Mouse (Mus musculus): ENCODE measurements around the gene Gm12666.
"Not testable (repeated sequence)": the region's sequence is repeated elsewhere in the genome, so short reads cannot be mapped to it uniquely, and the experiment has no call there.

Gm12666 gene

DNA sequence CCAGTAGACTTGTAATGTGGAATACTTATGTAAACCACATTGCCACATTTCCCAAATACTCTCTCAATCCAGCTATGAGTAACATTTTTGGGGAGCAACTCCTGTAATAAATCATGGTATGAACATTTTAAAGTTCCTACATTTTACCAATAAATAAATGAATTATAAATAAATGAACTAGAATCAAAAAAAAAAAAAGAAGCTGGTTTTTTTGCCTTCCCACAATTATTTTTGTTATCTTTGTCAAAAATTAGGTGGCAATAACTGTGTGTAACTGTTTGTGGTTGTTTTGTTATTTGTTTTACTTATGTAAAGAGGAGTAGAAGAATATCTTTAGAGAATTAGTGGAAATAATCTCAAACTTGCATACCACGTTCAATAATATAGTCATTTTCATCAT is at the start of gene Gm12666:
TSS of gene Gm12666 (minus strand) at position 101 of the 400 bp plus-strand sequence.
- not testable (repeated sequence) for DNase-seq

GRCm38 (mm10) chr4:92226326-92226725 is 34.8 kb upstream of the Gm12666 start:
- no peak for DNase-seq

- no peak for DNase-seq
Observed at GRCm38 (mm10) chr4:92216286-92216685, 24.7 kb upstream of the Gm12666 start.

DNA sequence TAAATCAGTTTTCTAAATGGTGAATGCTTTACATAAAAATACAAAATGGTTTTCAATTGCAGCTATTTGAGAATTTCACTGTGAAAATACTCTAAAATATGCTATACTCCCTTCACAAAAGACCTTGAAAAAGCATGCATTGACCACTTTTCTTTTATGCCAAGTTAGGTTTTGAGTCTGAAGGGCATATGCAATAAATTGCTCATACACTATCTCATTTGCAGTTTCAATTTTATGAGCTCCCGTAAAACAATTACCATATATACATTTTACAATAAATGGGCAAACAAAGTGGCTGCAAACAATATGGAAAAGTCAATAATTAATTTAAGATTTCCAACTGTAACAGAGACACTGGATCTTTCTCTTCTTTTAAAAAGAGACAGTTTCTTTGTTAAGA is 38.9 kb downstream of the Gm12666 start:
- DNase-seq = no peak

DNA sequence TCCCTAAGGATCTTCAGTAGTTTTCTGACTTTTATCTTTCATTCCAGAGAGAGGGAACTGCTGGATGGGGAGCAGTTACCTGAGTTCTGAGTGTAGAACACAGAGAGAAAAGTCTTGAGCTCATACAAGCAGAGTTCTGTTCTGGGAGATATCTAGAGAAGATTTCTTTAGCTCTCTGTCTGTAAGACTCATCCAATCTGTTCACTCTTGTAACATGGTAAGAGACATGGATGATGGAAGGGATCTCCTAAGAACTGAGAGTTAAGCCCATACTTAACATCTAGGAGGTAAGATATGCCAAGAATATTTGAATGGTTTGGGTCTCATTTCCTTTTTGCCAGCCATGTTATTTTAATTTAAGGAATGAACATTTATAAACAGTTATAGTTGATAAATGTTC is 44.4 kb downstream of the Gm12666 start, which contains the start of gene Izumo3:
TSS of gene Izumo3 (minus strand) at position 101 of the 400 bp plus-strand sequence.
- DNase-seq = no peak

All from layer of hippocampus, adult 9-11 months (tissue).